ENCODE assay signal across 18 mouse cellular contexts in the genomic region with DNA sequence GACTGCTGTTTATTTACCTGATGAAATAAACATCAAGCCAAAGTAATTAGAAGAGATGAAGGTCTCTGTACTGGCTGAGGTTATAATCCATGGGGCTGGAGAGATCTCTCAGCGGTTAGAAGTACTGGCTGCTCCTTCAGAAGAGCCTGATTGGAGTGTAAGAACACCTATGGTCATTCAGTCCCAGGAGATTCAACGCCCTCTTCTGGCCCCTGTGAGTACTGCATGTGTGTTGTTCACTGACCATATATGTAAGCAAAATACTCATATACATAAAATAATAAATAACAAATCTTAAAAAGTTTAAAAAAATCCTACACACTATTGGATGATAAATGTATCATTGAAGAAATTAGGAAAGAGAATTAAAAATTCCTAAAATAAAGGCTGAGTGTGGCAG. TPM values are rescaled to one million over a fixed set of nuclear protein-coding genes. Genes with fewer than 3 reads are reported as not detected.
DNase-seq lines count a peak whose midpoint lies in the region; ATAC-seq and TF ChIP-seq lines count a peak whose summit lies in the region.
"Had no signal": no experiment of that assay in that cellular context is flagged by ENCODE, and none has a peak within 500 bp of the region (broad histone marks: within the 10 kb centered on the region; RNA-seq: fewer than 3 reads in every experiment).

No protein-coding gene starts in this region.

- TF ChIP-seq CTCF in liver, adult 2 months (IDR thresholded peaks at IDR 0.05; ENCODE audit: low read depth, low read length), result peak; percentile 41; the same call in 1 of the 2 replicates
- peak; percentile 45 for TF ChIP-seq CTCF in ES-Bruce4 (IDR thresholded peaks at IDR 0.05; ENCODE audit: low read depth, low read length)
- TF ChIP-seq CTCF in liver, postnatal 0 days (IDR thresholded peaks at IDR 0.05; ENCODE audit: low read depth), result peak; percentile 50

- no peaks in the 10 kb centered on the region for H3K9me3 ChIP-seq in liver, embryonic 12.5 days (replicated peaks)
- no peaks in the 10 kb centered on the region for H3K9me3 ChIP-seq in ES-Bruce4 (replicated peaks; ENCODE audit: control insufficient read depth, insufficient read depth, low read length, poor library complexity, severe bottlenecking)
- H3K9me3 ChIP-seq in liver, postnatal 0 days (ENCODE audit: low read length), result no peaks in the 10 kb centered on the region
- H3K9me3 ChIP-seq: heart, embryonic 12.5 days; limb, embryonic 15.5 days; midbrain, embryonic 15.5 days; neural tube, embryonic 12.5 days had no signal

- no peaks in the 10 kb centered on the region for H3K27me3 ChIP-seq in liver, adult 2 months (ENCODE audit: control insufficient read depth, insufficient read depth, low read length)
- H3K27me3 ChIP-seq in liver, embryonic 12.5 days (replicated peaks), result peaks cover 18% of the 10 kb centered on the region
- H3K27me3 ChIP-seq in ES-Bruce4 (ENCODE audit: control insufficient read depth, insufficient read depth, low read length, poor library complexity, severe bottlenecking), result no peaks in the 10 kb centered on the region
- no peaks in the 10 kb centered on the region for H3K27me3 ChIP-seq in liver, postnatal 0 days (ENCODE audit: insufficient read depth, low read length)
- H3K27me3 ChIP-seq: heart, embryonic 12.5 days; limb, embryonic 15.5 days; midbrain, embryonic 15.5 days; neural tube, embryonic 12.5 days had no signal

- H3K4me1 ChIP-seq in liver, adult 2 months (ENCODE audit: control insufficient read depth, insufficient read depth, low read length), result no peaks in the 10 kb centered on the region
- H3K4me1 ChIP-seq in liver, embryonic 12.5 days, result peaks cover 5% of the 10 kb centered on the region; the same call in 1 of the 2 replicates
- no peaks in the 10 kb centered on the region for H3K4me1 ChIP-seq in ES-Bruce4 (ENCODE audit: control insufficient read depth, insufficient read depth, low read length)
- H3K4me1 ChIP-seq in liver, postnatal 0 days (ENCODE audit: insufficient read depth), result no peaks in the 10 kb centered on the region
- H3K4me1 ChIP-seq: heart, embryonic 12.5 days; limb, embryonic 15.5 days; midbrain, embryonic 15.5 days; neural tube, embryonic 12.5 days had no signal

- 36% methylated on average over 2 of the region's 2 CpGs for WGBS in liver, adult 2 months
- 27% methylated on average over 2 of the region's 2 CpGs for WGBS in liver, embryonic 12.5 days (ENCODE audit: insufficient replicate concordance)
- WGBS in liver, postnatal 0 days (ENCODE audit: insufficient replicate concordance), result 37% methylated on average over 2 of the region's 2 CpGs

- no peak overlapping the region for H3K27ac ChIP-seq in liver, adult 2 months (replicated peaks; ENCODE audit: insufficient read depth, low read depth, low read length)
- H3K27ac ChIP-seq in liver, embryonic 12.5 days, result no peak overlapping the region
- no peak overlapping the region for H3K27ac ChIP-seq in ES-Bruce4 (ENCODE audit: insufficient read depth, low read length)
- no peak overlapping the region for H3K27ac ChIP-seq in liver, postnatal 0 days (ENCODE audit: low read depth)
- H3K27ac ChIP-seq: limb, embryonic 15.5 days; midbrain, embryonic 15.5 days; neural tube, embryonic 12.5 days had no signal

- no peak for TF ChIP-seq EP300 in ES-Bruce4 (IDR thresholded peaks at IDR 0.05; ENCODE audit: insufficient read depth, low read depth, low read length)
- TF ChIP-seq EP300 in liver, postnatal 0 days (IDR thresholded peaks at IDR 0.05; ENCODE audit: low read depth), result no peak

- H3K4me2 ChIP-seq in liver, embryonic 12.5 days, result no peak overlapping the region
- no peak overlapping the region for H3K4me2 ChIP-seq in liver, postnatal 0 days (ENCODE audit: low read depth, low read length)
- H3K4me2 ChIP-seq: heart, embryonic 12.5 days; limb, embryonic 15.5 days; midbrain, embryonic 15.5 days; neural tube, embryonic 12.5 days had no signal

- DNase-seq in CD4-positive, CD25-positive, alpha-beta regulatory T cell, adult 2 months (ENCODE audit: low read depth, low spot score), result peak; percentile 20
- DNase-seq in liver, adult 2 months (ENCODE audit: extremely low read depth, low read depth, low spot score), result peak; percentile 9
- peak; percentile 42 for DNase-seq in liver, postnatal 0 days
- DNase-seq in right cerebral cortex, postnatal 36 days (ENCODE audit: low spot score in 2 of 2), result no peak
- DNase-seq in urinary bladder, postnatal 4 days (ENCODE audit: low spot score in 2 of 2), result no peak
- DNase-seq: adrenal gland, adult 8-10 months; cerebellum, postnatal 14 days; gastrocnemius, postnatal 10 days; kidney, adult 9 months had no signal

- ATAC-seq in CD4-positive, CD25-positive, alpha-beta regulatory T cell, adult 4 months, result no peak
- no peak for ATAC-seq in liver, embryonic 12.5 days
- no peak for ATAC-seq in liver, postnatal 0 days
- ATAC-seq: forebrain, embryonic 16.5 days; midbrain, embryonic 15.5 days had no signal

- H3K4me3 ChIP-seq in liver, adult 2 months (ENCODE audit: insufficient read depth, low read depth, low read length), result no peak overlapping the region
- no peak overlapping the region for H3K4me3 ChIP-seq in liver, embryonic 12.5 days
- H3K4me3 ChIP-seq in ES-Bruce4 (ENCODE audit: low read depth, low read length), result no peak overlapping the region
- H3K4me3 ChIP-seq in liver, postnatal 0 days (ENCODE audit: low read depth, low read length), result no peak overlapping the region
- H3K4me3 ChIP-seq: erythroblast, embryonic 14.5 days; heart, embryonic 12.5 days; limb, embryonic 15.5 days; midbrain, embryonic 15.5 days; neural tube, embryonic 12.5 days had no signal

- H3K36me3 ChIP-seq in liver, adult 2 months (ENCODE audit: control insufficient read depth, insufficient read depth, low read length), result no peaks in the 10 kb centered on the region
- no peaks in the 10 kb centered on the region for H3K36me3 ChIP-seq in liver, embryonic 12.5 days
- H3K36me3 ChIP-seq in ES-Bruce4 (ENCODE audit: control insufficient read depth, insufficient read depth, low read length, poor library complexity, severe bottlenecking), result no peaks in the 10 kb centered on the region
- H3K36me3 ChIP-seq in liver, postnatal 0 days (replicated peaks; ENCODE audit: insufficient read depth, low read length), result no peaks in the 10 kb centered on the region
- H3K36me3 ChIP-seq: heart, embryonic 12.5 days; limb, embryonic 15.5 days; midbrain, embryonic 15.5 days; neural tube, embryonic 12.5 days had no signal

- no peak for TF ChIP-seq POLR2A in liver, adult 2 months (IDR thresholded peaks at IDR 0.05; ENCODE audit: extremely low read depth, insufficient read depth, low read length)
- TF ChIP-seq POLR2A in ES-Bruce4 (IDR thresholded peaks at IDR 0.05; ENCODE audit: insufficient read depth, low read length), result no peak

- H3K79me2 ChIP-seq in liver, adult 2 months (ENCODE audit: control insufficient read depth, insufficient read depth, low read length), result no peaks in the 10 kb centered on the region

- no peak overlapping the region for H3K9ac ChIP-seq in liver, adult 2 months (ENCODE audit: low read depth, low read length)
- no peak overlapping the region for H3K9ac ChIP-seq in liver, embryonic 12.5 days
- H3K9ac ChIP-seq in ES-Bruce4 (ENCODE audit: low read depth, poor library complexity, severe bottlenecking), result no peak overlapping the region
- no peak overlapping the region for H3K9ac ChIP-seq in liver, postnatal 0 days (replicated peaks)
- H3K9ac ChIP-seq: heart, embryonic 12.5 days; limb, embryonic 15.5 days; midbrain, embryonic 15.5 days; neural tube, embryonic 12.5 days had no signal

RNA-seq across cellular contexts. Expression of gene Cd24a, which starts 17.3 kb away (rescaled TPM):
- polyA plus RNA-seq in CD4-positive, CD25-positive, alpha-beta regulatory T cell, adult 4 months (2017; shearing (Covaris generic)), result 1 to 10 TPM in 1 of 2 experiments, under 1 TPM in 1; 0.58 to 2.8 TPM
- total RNA-seq in liver, adult 2 months (2014; rRNA removed), result 5.7 and 7.4 TPM in 2 replicates
- 1.5 and 1.7 TPM in 2 replicates for polyA plus RNA-seq in liver, adult 2 months (2012; rRNA removed)
- polyA plus RNA-seq in liver, embryonic 12.5 days (2016; fragmentation: Nextera tagmentation; extraction: Ambion mirVana), result 819 and 854 TPM in 2 replicates
- 126 and 131 TPM in 2 replicates for polyA plus RNA-seq in ES-Bruce4 (2011; ENCODE audit: insufficient read depth, insufficient read length, low read depth, missing spikeins)
- polyA plus RNA-seq in liver, postnatal 0 days (2015; fragmentation: Nextera tagmentation; extraction: Ambion mirVana), result 449 and 461 TPM in 2 replicates

RNA-seq across cellular contexts. Expression of gene 1700021F05Rik, which starts 20.0 kb away (rescaled TPM):
- polyA plus RNA-seq in CD4-positive, CD25-positive, alpha-beta regulatory T cell, adult 4 months (2017; shearing (Covaris generic)), result 10 to 100 TPM; 31.3 to 35.7 TPM
- 19.9 and 21.5 TPM in 2 replicates for total RNA-seq in liver, adult 2 months (2014; rRNA removed)
- polyA plus RNA-seq in liver, adult 2 months (2012; rRNA removed), result 5.9 and 6.2 TPM in 2 replicates
- polyA plus RNA-seq in liver, embryonic 12.5 days (2016; fragmentation: Nextera tagmentation; extraction: Ambion mirVana), result 46.4 and 50.8 TPM in 2 replicates
- 70.7 and 72.0 TPM in 2 replicates for polyA plus RNA-seq in ES-Bruce4 (2011; ENCODE audit: insufficient read depth, insufficient read length, low read depth, missing spikeins)
- 31.2 and 32.5 TPM in 2 replicates for polyA plus RNA-seq in liver, postnatal 0 days (2015; fragmentation: Nextera tagmentation; extraction: Ambion mirVana)

RNA-seq across cellular contexts. Expression of gene Gm9803, which starts 36.9 kb away (rescaled TPM):
- 10 to 100 TPM; 28.0 to 34.3 TPM for polyA plus RNA-seq in CD4-positive, CD25-positive, alpha-beta regulatory T cell, adult 4 months (2017; shearing (Covaris generic))
- total RNA-seq in liver, adult 2 months (2014; rRNA removed), result 4.0 and 9.3 TPM in 2 replicates
- 57.1 and 65.8 TPM in 2 replicates for polyA plus RNA-seq in liver, adult 2 months (2012; rRNA removed)
- polyA plus RNA-seq in liver, embryonic 12.5 days (2016; fragmentation: Nextera tagmentation; extraction: Ambion mirVana), result 9.6 and 11.7 TPM in 2 replicates
- polyA plus RNA-seq in ES-Bruce4 (2011; ENCODE audit: insufficient read depth, insufficient read length, low read depth, missing spikeins), result 28.5 and 40.0 TPM in 2 replicates
- polyA plus RNA-seq in liver, postnatal 0 days (2015; fragmentation: Nextera tagmentation; extraction: Ambion mirVana), result 7.8 and 8.7 TPM in 2 replicates

Comparison
In these comparisons a context has a peak if more than half of its experiments do, and no peak if none do; other contexts are left out.
1. RNA of gene Cd24a, which starts 17.3 kb away (polyA plus RNA-seq): 819 to 854 TPM in liver, embryonic 12.5 days, 449 to 461 TPM in liver, postnatal 0 days and 126 to 131 TPM in ES-Bruce4; 0.58 to 2.8 TPM in CD4-positive, CD25-positive, alpha-beta regulatory T cell, adult 4 months and 1.5 to 1.7 TPM in liver, adult 2 months; every median in the first group is over 10 times any median in the second.
2. DNase-seq: peak in CD4-positive, CD25-positive, alpha-beta regulatory T cell, adult 2 months (single experiment), liver, adult 2 months (single experiment) and liver, postnatal 0 days (single experiment); none in right cerebral cortex, postnatal 36 days (0 of 2) and urinary bladder, postnatal 4 days (0 of 2).
3. Peak in every context shown above with its lines, with median percentiles within 50 percentile points of each other: CTCF ChIP-seq.